Mouse (Mus musculus): ENCODE measurements at regions not wholly inside any gene's neighbourhood (a gene's known extent, or its start where the extent isn't known, plus 50 kb on each side); places are given as distances from the start of the nearest gene placed in this dataset.

DNA sequence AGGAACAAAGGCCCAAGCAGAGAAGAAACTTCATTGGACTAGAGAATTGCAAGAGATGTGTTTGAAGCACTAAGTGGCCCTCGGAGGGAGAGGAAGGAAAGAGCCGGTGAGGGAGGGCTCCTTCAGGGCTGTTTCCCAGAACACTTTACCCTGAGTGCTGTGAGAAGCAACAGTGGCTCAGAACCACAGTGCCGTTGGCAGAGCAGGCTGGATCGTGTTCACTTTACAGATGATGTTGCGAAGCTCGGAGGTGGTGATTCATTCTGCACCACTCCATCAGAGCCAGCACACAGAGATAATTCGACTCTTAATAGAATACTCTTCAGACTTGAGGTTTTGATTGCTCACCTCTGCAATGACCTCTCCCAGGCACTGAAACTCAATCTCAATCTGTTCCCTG is 58.2 kb upstream of the Cep78 start:
- no peak for TF ChIP-seq CTCF (IDR thresholded peaks at IDR 0.05; ENCODE audit: low read depth)
- no peak for TF ChIP-seq EP300 (IDR thresholded peaks at IDR 0.05; ENCODE audit: low read depth)
